In the genomic region with DNA sequence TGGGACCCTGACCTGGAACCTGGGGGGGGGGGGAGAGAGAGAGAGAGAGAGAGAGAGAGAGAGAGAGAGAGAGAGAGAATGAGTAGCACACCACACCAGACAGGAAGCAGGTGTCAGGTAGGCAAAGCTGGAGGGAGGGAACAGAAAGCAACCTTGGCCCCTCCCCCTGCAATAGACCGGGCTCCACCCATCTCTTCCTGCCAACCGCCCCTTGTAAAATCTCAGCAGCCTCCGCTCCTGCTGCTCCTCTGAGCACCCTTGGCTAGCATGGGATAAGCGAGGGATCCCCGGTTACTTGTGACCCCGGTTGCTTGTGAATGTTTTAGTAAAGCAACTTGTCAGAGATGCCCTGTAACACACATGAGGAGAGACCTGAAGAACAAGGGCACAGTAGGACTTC, we compare ENCODE assay signal across 8 mouse cellular contexts.
DNase-seq lines count a peak whose midpoint lies in the region; ATAC-seq lines count a peak whose summit lies in the region.

No protein-coding gene starts in this region.

- no peaks in the 10 kb centered on the region for H3K27me3 ChIP-seq in heart, embryonic 16.5 days (ENCODE audit: control insufficient read depth, insufficient read depth, low read length)
- no peaks in the 10 kb centered on the region; the same call in 1 of the 2 replicates for H3K27me3 ChIP-seq in limb, embryonic 12.5 days
- no peaks in the 10 kb centered on the region for H3K27me3 ChIP-seq in stomach, embryonic 14.5 days (ENCODE audit: control insufficient read depth, insufficient read depth, low read length)

- intact Hi-C loops in heart, postnatal 25 days (cut with DNase I): no loop called here

- WGBS in heart, embryonic 16.5 days: 9% methylated on average over 6 of the region's 6 CpGs
- WGBS in limb, embryonic 12.5 days: 2% methylated on average over 6 of the region's 6 CpGs
- WGBS in stomach, embryonic 14.5 days: 6% methylated on average over 6 of the region's 6 CpGs

- DNase-seq in heart, postnatal 25 days (ENCODE audit: low spot score): no peak
- no peak for DNase-seq in right cerebral cortex, postnatal 10 days (ENCODE audit: low spot score in 2 of 2)
- no peak for DNase-seq in adrenal gland, postnatal 10 days

- no peak overlapping the region for H3K4me3 ChIP-seq in heart, embryonic 16.5 days (ENCODE audit: low read length)
- H3K4me3 ChIP-seq in limb, embryonic 12.5 days (replicated peaks): peak overlapping the region; percentile 16; the same call in 1 of the 2 replicates
- no peak overlapping the region for H3K4me3 ChIP-seq in stomach, embryonic 14.5 days (ENCODE audit: low read depth, low read length)

- H3K36me3 ChIP-seq in heart, embryonic 16.5 days (ENCODE audit: control insufficient read depth, insufficient read depth): no peaks in the 10 kb centered on the region
- H3K36me3 ChIP-seq in limb, embryonic 12.5 days: no peaks in the 10 kb centered on the region
- H3K36me3 ChIP-seq in stomach, embryonic 14.5 days (ENCODE audit: control insufficient read depth, insufficient read depth, low read length): no peaks in the 10 kb centered on the region

- peak; percentile 56; the same call in 1 of the 2 replicates for ATAC-seq in heart, embryonic 16.5 days (replicated peaks; ENCODE audit: extremely low read depth, insufficient read depth, low FRiP score)
- 0 out of 2 replicates have a peak, but pooled peaks have one; percentile 26 for ATAC-seq in common myeloid progenitor, adult 5-6 weeks (replicated peaks; ENCODE audit: low read depth, poor library complexity, severe bottlenecking)
- ATAC-seq in limb, embryonic 12.5 days (ENCODE audit: insufficient number of reproducible peaks, insufficient read depth, low FRiP score, low TSS enrichment, low read depth): 0 out of 2 replicates have a peak, but pooled peaks have one; percentile 53
- peak; percentile 73; the same call in 1 of the 2 replicates for ATAC-seq in stomach, embryonic 14.5 days (ENCODE audit: insufficient number of reproducible peaks, insufficient read depth, low FRiP score, low read depth)
- no peak for ATAC-seq in activated CD4-positive, CD25-positive, alpha-beta regulatory T cell, adult 4 months

- H3K9me3 ChIP-seq in heart, embryonic 16.5 days (replicated peaks; ENCODE audit: control insufficient read depth, low read length): no peaks in the 10 kb centered on the region
- no peaks in the 10 kb centered on the region for H3K9me3 ChIP-seq in limb, embryonic 12.5 days
- H3K9me3 ChIP-seq in stomach, embryonic 14.5 days (ENCODE audit: control insufficient read depth, low read depth, low read length): no peaks in the 10 kb centered on the region

- peak overlapping the region; percentile 28; the same call in 1 of the 2 replicates for H3K4me2 ChIP-seq in heart, embryonic 16.5 days (ENCODE audit: low read depth, low read length)
- peak overlapping the region; percentile 51 for H3K4me2 ChIP-seq in limb, embryonic 12.5 days
- H3K4me2 ChIP-seq in stomach, embryonic 14.5 days (replicated peaks; ENCODE audit: low read depth, low read length): peak overlapping the region; percentile 28; the same call in 1 of the 2 replicates

- no peak overlapping the region for H3K9ac ChIP-seq in heart, embryonic 16.5 days (ENCODE audit: low read length)
- H3K9ac ChIP-seq in limb, embryonic 12.5 days (replicated peaks): no peak overlapping the region
- H3K9ac ChIP-seq in stomach, embryonic 14.5 days (replicated peaks; ENCODE audit: low read depth, low read length): no peak overlapping the region

- H3K27ac ChIP-seq in heart, embryonic 16.5 days (ENCODE audit: low read length): no peak overlapping the region
- H3K27ac ChIP-seq in limb, embryonic 12.5 days: no peak overlapping the region
- no peak overlapping the region for H3K27ac ChIP-seq in stomach, embryonic 14.5 days (ENCODE audit: low read length)

- peaks cover 9% of the 10 kb centered on the region for H3K4me1 ChIP-seq in heart, embryonic 16.5 days (ENCODE audit: control insufficient read depth, insufficient read depth, low read length)
- peaks cover 19% of the 10 kb centered on the region for H3K4me1 ChIP-seq in limb, embryonic 12.5 days (replicated peaks)
- H3K4me1 ChIP-seq in stomach, embryonic 14.5 days (ENCODE audit: control insufficient read depth, insufficient read depth, low read length): peaks cover 10% of the 10 kb centered on the region; the same call in 1 of the 2 replicates
